Mouse (Mus musculus) liver, embryonic 14.5 days (tissue): ENCODE data around the gene Gstt4. TPM values are rescaled to one million over a fixed set of nuclear protein-coding genes. Genes with fewer than 3 reads are reported as not detected.

ENCODE experiments used
- ATAC-seq: fragments of 200-750 bp; cut with Nextera tagmentation; 2 replicates; pipeline ENCODE4 v1.8.0; 2017; ENCODE audit warnings: moderate number of reproducible peaks, mild to moderate bottlenecking, moderate library complexity; ENCODE audit not compliant: insufficient read depth
- DNase-seq, 3 experiments: peaks; one replicate each; pipeline ENCODE4 v3.0.0-alpha.2; 2012 to 2013; ENCODE audit warnings: low read depth in 3 of 3, low spot score in 3 of 3
- H3K27ac ChIP-seq: fragments of 300-500 bp; sonication (generic); 2 replicates; pipeline ENCODE4 v1.5.1; 2014; ENCODE audit warnings: moderate library complexity, mild to moderate bottlenecking, control low read depth, inconsistent platforms
- H3K27me3 ChIP-seq: fragments of 300-500 bp; sonication (generic); 2 replicates; pipeline ENCODE4 v1.6.1; 2014; ENCODE audit warnings: mild to moderate bottlenecking, low read length, moderate library complexity; ENCODE audit not compliant: control insufficient read depth, insufficient read depth
- H3K36me3 ChIP-seq: fragments of 300-500 bp; sonication (generic); replicated peaks from 2 replicates; pipeline ENCODE4 v1.6.1; 2014; ENCODE audit warnings: low read depth; ENCODE audit not compliant: control insufficient read depth, insufficient read depth
- H3K4me1 ChIP-seq, 2 experiments: fragments of 200-500 bp in 1 of 2; fragments of 300-500 bp in 1 of 2; sonication (generic) in 1 of 2; replicated peaks; 2 replicates each; pipeline ENCODE4 v1.6.1; 2012 to 2014; ENCODE audit warnings: antibody characterized with exemption in 1 of 2, inconsistent platforms in 1 of 2, low read length in 1 of 2; ENCODE audit not compliant: control insufficient read depth in 2 of 2, insufficient read depth in 2 of 2
- H3K4me2 ChIP-seq: fragments of 300-500 bp; sonication (generic); 2 replicates; pipeline ENCODE4 v1.6.1; 2014; ENCODE audit warnings: low read depth, mild to moderate bottlenecking, control low read depth, moderate library complexity
- H3K4me3 ChIP-seq, 2 experiments: fragments of 200-500 bp in 1 of 2; fragments of 300-500 bp in 1 of 2; sonication (generic) in 1 of 2; 2 replicates each; pipeline ENCODE4 v1.5.1; 2012 to 2014; ENCODE audit warnings: low read depth in 2 of 2, low read length in 2 of 2, mild to moderate bottlenecking in 2 of 2, control low read depth in 1 of 2, inconsistent platforms in 1 of 2, moderate library complexity in 1 of 2; ENCODE audit not compliant: insufficient read depth in 1 of 2
- H3K9ac ChIP-seq: fragments of 300-500 bp; sonication (generic); replicated peaks from 2 replicates; pipeline ENCODE4 v1.6.1; 2014; ENCODE audit warnings: mild to moderate bottlenecking, control low read depth, moderate library complexity
- H3K9me3 ChIP-seq: fragments of 300-500 bp; sonication (generic); 2 replicates; pipeline ENCODE4 v1.6.1; 2016; ENCODE audit warnings: low read length, mixed read lengths; ENCODE audit not compliant: control insufficient read depth
- CTCF ChIP-seq: IDR thresholded peaks from 2 replicates; pipeline ENCODE4 v1.5.1; 2016; ENCODE audit warnings: antibody characterized with exemption, low read depth, control low read depth
- EP300 ChIP-seq: IDR thresholded peaks from 2 replicates; pipeline ENCODE4 v1.6.1; 2016; ENCODE audit warnings: antibody characterized with exemption, low read depth
- WGBS: fragments of 180-500 bp; shearing (Covaris S2); extraction: QIAGEN DNeasy Blood & Tissue Kit; methylation state at CpG from one replicate; pipeline ENCODE4 v1.1.7; 2014; ENCODE audit not compliant: insufficient replicate concordance; 5-methylcytosine and 5-hydroxymethylcytosine counted together
- polyA plus RNA-seq, 2 experiments: library from polyadenylated mRNA; depleted of rRNA in 1 of 2; stranded (reverse) in 1 of 2; unstranded in 1 of 2; fragments of >200 nt; fragmentation: Nextera tagmentation in 1 of 2; extraction: Ambion mirVana in 1 of 2; gene quantifications; 2 replicates each; pipeline versions ENCODE4 v1.2.1 to v1.2.3; 2012 to 2014

Gene Gstt4
- polyA plus RNA-seq, 2 experiments, result 0.10 TPM; not detected in 1

DNA sequence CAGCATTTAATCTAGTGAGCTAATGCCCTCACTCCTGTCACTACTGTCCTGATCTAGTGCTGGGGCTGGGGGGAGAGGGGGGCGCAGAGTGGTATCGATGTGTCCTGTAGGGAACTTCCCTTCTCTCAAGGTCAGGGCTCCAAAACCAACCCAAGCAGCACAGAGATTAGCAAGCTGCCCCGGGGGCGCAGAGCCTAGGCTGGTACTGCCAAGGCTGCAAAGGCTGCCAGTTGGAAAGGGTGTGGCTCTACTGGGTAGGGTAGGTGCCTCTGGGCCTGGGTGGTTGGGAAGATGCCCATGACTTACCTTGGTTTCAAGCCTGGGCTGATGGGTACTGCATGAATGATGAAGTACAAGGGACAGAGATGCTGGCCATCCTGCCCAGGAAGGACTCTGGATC lies 35.3 kb upstream of the Gstt4 start:
- H3K27me3 ChIP-seq, result no peaks in the 10 kb centered on the region
- H3K27ac ChIP-seq, result no peak overlapping the region
- no peaks in the 10 kb centered on the region for H3K9me3 ChIP-seq
- no peak for TF ChIP-seq CTCF
- no peak for TF ChIP-seq EP300
- H3K4me1 ChIP-seq, result peaks cover 3 to 17% of the 10 kb centered on the region in 2 experiments; a peak in 3 of 4 replicates
- DNase-seq, result no peak
- 0 out of 2 replicates have a peak, but pooled peaks cover 4% of the 10 kb centered on the region for H3K36me3 ChIP-seq
- 82% methylated on average over 4 of the region's 4 CpGs for WGBS
- no peak overlapping the region for H3K9ac ChIP-seq
- no peak overlapping the region for H3K4me3 ChIP-seq
- no peak for ATAC-seq
- H3K4me2 ChIP-seq, result no peak overlapping the region

DNA sequence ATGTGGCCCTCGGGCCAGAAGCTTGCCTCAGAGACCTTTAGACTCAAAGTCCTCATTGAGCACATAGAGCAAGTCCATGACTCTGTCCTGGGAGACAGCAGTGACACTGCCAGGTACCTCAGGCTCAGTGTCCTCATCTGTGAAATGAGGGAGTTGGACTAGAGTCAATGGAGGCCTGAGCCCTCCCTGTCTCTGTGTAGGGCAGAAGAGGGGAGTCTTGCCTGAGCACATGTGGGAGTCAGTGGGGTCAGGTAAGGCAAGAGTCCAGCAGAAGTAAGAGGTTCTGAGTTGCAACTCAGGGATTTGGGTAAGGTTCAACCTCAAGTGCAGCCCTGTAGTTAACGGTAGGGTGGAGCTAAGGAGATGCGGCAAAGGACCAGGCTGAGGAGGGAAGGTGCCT lies 34.6 kb upstream of the Gstt4 start:
- 0 out of 2 replicates have a peak, but pooled peaks cover 4% of the 10 kb centered on the region for H3K36me3 ChIP-seq
- no peaks in the 10 kb centered on the region for H3K9me3 ChIP-seq
- H3K4me3 ChIP-seq, result no peak overlapping the region
- H3K9ac ChIP-seq, result no peak overlapping the region
- 68% methylated on average over 3 of the region's 3 CpGs for WGBS
- TF ChIP-seq CTCF (no peak), EP300 (no peak)
- peaks cover 3 to 17% of the 10 kb centered on the region in 2 experiments; a peak in 3 of 4 replicates for H3K4me1 ChIP-seq
- no peaks in the 10 kb centered on the region for H3K27me3 ChIP-seq
- H3K4me2 ChIP-seq, result no peak overlapping the region
- DNase-seq (no peak), ATAC-seq (no peak)
- no peak overlapping the region for H3K27ac ChIP-seq

GRCm38 (mm10) chr10:75856155-75856907 lies 34.0 kb upstream of the Gstt4 start:
- WGBS, result 70% methylated on average over 11 of the region's 11 CpGs
- H3K4me2 ChIP-seq, result no peak overlapping the region
- H3K4me3 ChIP-seq, result no peak overlapping the region
- no peak for DNase-seq
- 0 out of 2 replicates have a peak, but pooled peaks cover 4% of the 10 kb centered on the region for H3K36me3 ChIP-seq
- TF ChIP-seq EP300, result no peak
- no peak for TF ChIP-seq CTCF
- no peak overlapping the region for H3K27ac ChIP-seq
- no peak for ATAC-seq
- no peaks in the 10 kb centered on the region for H3K9me3 ChIP-seq
- H3K27me3 ChIP-seq, result no peaks in the 10 kb centered on the region
- peaks cover 3 to 17% of the 10 kb centered on the region in 2 experiments; a peak in 3 of 4 replicates for H3K4me1 ChIP-seq
- H3K9ac ChIP-seq, result no peak overlapping the region

GRCm38 (mm10) chr10:75855416-75855981 lies 33.2 kb upstream of the Gstt4 start:
- no peak overlapping the region for H3K27ac ChIP-seq
- WGBS, result 83% methylated on average over 15 of the region's 15 CpGs
- H3K36me3 ChIP-seq, result 0 out of 2 replicates have a peak, but pooled peaks cover 4% of the 10 kb centered on the region
- H3K4me3 ChIP-seq, result no peak overlapping the region
- ATAC-seq (no peak), DNase-seq (no peak)
- H3K27me3 ChIP-seq, result no peaks in the 10 kb centered on the region
- peaks cover 3 to 13% of the 10 kb centered on the region in 2 experiments; a peak in 3 of 4 replicates for H3K4me1 ChIP-seq
- H3K9ac ChIP-seq, result no peak overlapping the region
- H3K4me2 ChIP-seq, result no peak overlapping the region
- no peaks in the 10 kb centered on the region for H3K9me3 ChIP-seq
- TF ChIP-seq EP300 (no peak), CTCF (no peak)

DNA sequence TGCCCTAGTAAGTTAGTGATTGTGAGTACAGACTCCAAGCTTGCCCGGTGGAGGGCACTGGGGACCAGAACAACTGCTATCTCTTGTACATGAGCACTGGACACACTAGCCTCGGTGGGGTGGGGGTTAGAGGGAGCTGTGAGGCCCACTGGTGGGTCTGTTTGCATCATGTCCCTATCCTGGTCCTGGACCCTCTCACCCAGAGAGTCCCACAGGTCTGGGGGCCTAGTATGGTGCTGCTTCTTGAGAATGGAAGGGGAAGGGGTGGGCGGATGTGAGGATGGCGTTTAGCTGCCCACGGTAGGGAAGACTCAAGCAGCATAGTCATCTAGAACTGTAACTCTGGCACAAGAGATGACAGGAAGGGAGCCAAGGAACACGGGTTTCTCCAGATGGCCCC lies 32.4 kb upstream of the Gstt4 start:
- TF ChIP-seq EP300 (no peak), CTCF (no peak)
- DNase-seq (no peak), ATAC-seq (no peak)
- no peak overlapping the region for H3K4me2 ChIP-seq
- no peaks in the 10 kb centered on the region for H3K27me3 ChIP-seq
- no peak overlapping the region for H3K4me3 ChIP-seq
- H3K4me1 ChIP-seq, result peaks cover 0 to 10% of the 10 kb centered on the region in 2 experiments; a peak in 2 of 4 replicates
- H3K9me3 ChIP-seq, result no peaks in the 10 kb centered on the region
- H3K36me3 ChIP-seq, result 0 out of 2 replicates have a peak, but pooled peaks cover 4% of the 10 kb centered on the region
- no peak overlapping the region for H3K27ac ChIP-seq
- 74% methylated on average over 6 of the region's 6 CpGs for WGBS
- no peak overlapping the region for H3K9ac ChIP-seq
